Mouse (Mus musculus): ENCODE results near the gene Psmc6. TPM values are rescaled to one million over a fixed set of nuclear protein-coding genes. Genes with fewer than 3 reads are reported as not detected.

The Psmc6 gene
- polyA plus RNA-seq, 1 experiment from 2014 or later: 167 TPM

- Histone ChIP-seq H3K4me1 (peaks cover 11% of the 10 kb centered on the region), H3K36me3 (no peaks in the 10 kb centered on the region), H3K9me3 (no peaks in the 10 kb centered on the region), H3K9ac (peak within 1 kb of the TSS; percentile 92), H3K4me2 (peak within 1 kb of the TSS; percentile 72), H3K4me3 (peak within 1 kb of the TSS; percentile 92), H3K27ac (peak within 1 kb of the TSS; percentile 84), H3K27me3 (no peaks in the 10 kb centered on the region)
- WGBS: 2% methylated on average over 58 of the region's 74 CpGs
- peak; percentile 92 for ATAC-seq (ENCODE audit: insufficient number of reproducible peaks, insufficient read depth, low FRiP score, low TSS enrichment, low read depth)
Measured at GRCm38 (mm10) chr14:45318426-45319236, 11.0 kb upstream of the Psmc6 start, which contains the start of gene Ero1l. TSS of gene Ero1l (minus strand) at chr14:45318771.

- H3K9me3 ChIP-seq: no peaks in the 10 kb centered on the region
- H3K27ac ChIP-seq: no peak overlapping the region
- 72% methylated on average over 3 of the region's 3 CpGs for WGBS
- peak overlapping the region; percentile 92 for H3K4me3 ChIP-seq
- H3K27me3 ChIP-seq: no peaks in the 10 kb centered on the region
- ATAC-seq (ENCODE audit: insufficient number of reproducible peaks, insufficient read depth, low FRiP score, low TSS enrichment, low read depth): no peak
- peaks cover 11% of the 10 kb centered on the region for H3K4me1 ChIP-seq
- H3K9ac ChIP-seq: no peak overlapping the region
- H3K4me2 ChIP-seq: peak overlapping the region; percentile 72
- H3K36me3 ChIP-seq: no peaks in the 10 kb centered on the region
Measured at GRCm38 (mm10) chr14:45319237-45319610, 10.4 kb upstream of the Psmc6 start.

GRCm38 (mm10) chr14:45320111-45320510, 9.5 kb upstream of the Psmc6 start:
- Histone ChIP-seq H3K36me3 (no peaks in the 10 kb centered on the region), H3K9me3 (no peaks in the 10 kb centered on the region), H3K4me1 (peaks cover 11% of the 10 kb centered on the region), H3K9ac (no peak overlapping the region), H3K27me3 (no peaks in the 10 kb centered on the region), H3K27ac (no peak overlapping the region), H3K4me2 (no peak overlapping the region), H3K4me3 (no peak overlapping the region)
- ATAC-seq (ENCODE audit: insufficient number of reproducible peaks, insufficient read depth, low FRiP score, low TSS enrichment, low read depth): no peak
- 80% methylated on average over 4 of the region's 4 CpGs for WGBS

GRCm38 (mm10) chr14:45321067-45321466, 8.5 kb upstream of the Psmc6 start:
- 76% methylated on average over 3 of the region's 3 CpGs for WGBS
- H3K27me3 ChIP-seq: no peaks in the 10 kb centered on the region
- no peak overlapping the region for H3K4me3 ChIP-seq
- H3K9me3 ChIP-seq: no peaks in the 10 kb centered on the region
- no peak for ATAC-seq (ENCODE audit: insufficient number of reproducible peaks, insufficient read depth, low FRiP score, low TSS enrichment, low read depth)
- H3K4me1 ChIP-seq: peaks cover 10% of the 10 kb centered on the region
- no peak overlapping the region for H3K9ac ChIP-seq
- H3K4me2 ChIP-seq: no peak overlapping the region
- no peak overlapping the region for H3K27ac ChIP-seq
- H3K36me3 ChIP-seq: no peaks in the 10 kb centered on the region

- Histone ChIP-seq H3K27me3 (no peaks in the 10 kb centered on the region), H3K4me1 (peaks cover 7% of the 10 kb centered on the region), H3K27ac (no peak overlapping the region), H3K36me3 (no peaks in the 10 kb centered on the region), H3K4me3 (no peak overlapping the region), H3K9me3 (no peaks in the 10 kb centered on the region), H3K9ac (no peak overlapping the region), H3K4me2 (no peak overlapping the region)
- WGBS: 78% methylated on average over 5 of the region's 5 CpGs
- no peak for ATAC-seq (ENCODE audit: insufficient number of reproducible peaks, insufficient read depth, low FRiP score, low TSS enrichment, low read depth)
Measured at GRCm38 (mm10) chr14:45321622-45322021, 8.0 kb upstream of the Psmc6 start.

GRCm38 (mm10) chr14:45322450-45322849, 7.1 kb upstream of the Psmc6 start:
- Histone ChIP-seq H3K9me3 (no peaks in the 10 kb centered on the region), H3K4me3 (no peak overlapping the region), H3K4me1 (peaks cover 1% of the 10 kb centered on the region), H3K36me3 (no peaks in the 10 kb centered on the region), H3K27ac (no peak overlapping the region), H3K9ac (no peak overlapping the region), H3K27me3 (no peaks in the 10 kb centered on the region), H3K4me2 (no peak overlapping the region)
- ATAC-seq (ENCODE audit: insufficient number of reproducible peaks, insufficient read depth, low FRiP score, low TSS enrichment, low read depth): no peak
- WGBS: 86% methylated on average over 2 of the region's 2 CpGs

GRCm38 (mm10) chr14:45323320-45323719, 6.3 kb upstream of the Psmc6 start:
- ATAC-seq (ENCODE audit: insufficient number of reproducible peaks, insufficient read depth, low FRiP score, low TSS enrichment, low read depth): no peak
- no peaks in the 10 kb centered on the region for H3K36me3 ChIP-seq

GRCm38 (mm10) chr14:45325471-45325870, 4.1 kb upstream of the Psmc6 start:
- Histone ChIP-seq H3K27ac (no peak overlapping the region), H3K4me3 (no peak overlapping the region), H3K9ac (no peak overlapping the region), H3K9me3 (no peaks in the 10 kb centered on the region), H3K27me3 (no peaks in the 10 kb centered on the region), H3K4me1 (no peaks in the 10 kb centered on the region), H3K36me3 (no peaks in the 10 kb centered on the region), H3K4me2 (no peak overlapping the region)
- ATAC-seq (ENCODE audit: insufficient number of reproducible peaks, insufficient read depth, low FRiP score, low TSS enrichment, low read depth): no peak

More at GRCm38 (mm10) chr14:45323320-45323719, 6.3 kb upstream of the Psmc6 start:
- Histone ChIP-seq H3K27me3 (no peaks in the 10 kb centered on the region), H3K9ac (no peak overlapping the region), H3K4me2 (no peak overlapping the region), H3K27ac (no peak overlapping the region), H3K9me3 (no peaks in the 10 kb centered on the region), H3K4me3 (no peak overlapping the region), H3K4me1 (no peaks in the 10 kb centered on the region)
- 75% methylated on average over 3 of the region's 3 CpGs for WGBS

- no peak overlapping the region for H3K9ac ChIP-seq
- no peak overlapping the region for H3K27ac ChIP-seq
- H3K27me3 ChIP-seq: no peaks in the 10 kb centered on the region
- 86% methylated on average over 4 of the region's 4 CpGs for WGBS
- H3K36me3 ChIP-seq: peaks cover 19% of the 10 kb centered on the region
- H3K9me3 ChIP-seq: no peaks in the 10 kb centered on the region
- peaks cover 5% of the 10 kb centered on the region; the same call in 1 of the 2 replicates for H3K4me1 ChIP-seq
- no peak overlapping the region for H3K4me3 ChIP-seq
- H3K4me2 ChIP-seq: no peak overlapping the region
- ATAC-seq (ENCODE audit: insufficient number of reproducible peaks, insufficient read depth, low FRiP score, low TSS enrichment, low read depth): no peak
Measured at GRCm38 (mm10) chr14:45328072-45328713, 1.4 kb upstream of the Psmc6 start.

- ATAC-seq (ENCODE audit: insufficient number of reproducible peaks, insufficient read depth, low FRiP score, low TSS enrichment, low read depth): 0 out of 2 replicates have a peak, but pooled peaks have one; percentile 15
- peak overlapping the region; percentile 55; the same call in 1 of the 2 replicates for H3K9ac ChIP-seq
Measured at GRCm38 (mm10) chr14:45329018-45329588, 485 bp upstream of the Psmc6 start.

GRCm38 (mm10) chr14:45350931-45351859, 21.6 kb downstream of the Psmc6 start, which contains the start of gene Styx:
TSS of gene Styx (plus strand) at chr14:45351093.
- under 1% methylated on average over 80 of the region's 93 CpGs for WGBS
- no peaks in the 10 kb centered on the region for H3K27me3 ChIP-seq
- peak within 1 kb of the TSS; percentile 78 for H3K4me3 ChIP-seq
- peak within 1 kb of the TSS; percentile 81 for H3K27ac ChIP-seq
- peak within 1 kb of the TSS; percentile 82 for H3K9ac ChIP-seq
- peak within 1 kb of the TSS; percentile 65 for H3K4me2 ChIP-seq
- no peaks in the 10 kb centered on the region for H3K9me3 ChIP-seq
- H3K4me1 ChIP-seq: peaks cover 17% of the 10 kb centered on the region
- ATAC-seq (ENCODE audit: insufficient number of reproducible peaks, insufficient read depth, low FRiP score, low TSS enrichment, low read depth): peak; percentile 99
- H3K36me3 ChIP-seq: peaks cover 20% of the 10 kb centered on the region

More at GRCm38 (mm10) chr14:45329018-45329588, 485 bp upstream of the Psmc6 start:
- WGBS: 12% methylated on average over 8 of the region's 8 CpGs
- peak overlapping the region; percentile 68 for H3K4me2 ChIP-seq
- H3K27me3 ChIP-seq: no peaks in the 10 kb centered on the region
- peaks cover 5% of the 10 kb centered on the region; the same call in 1 of the 2 replicates for H3K4me1 ChIP-seq
- H3K4me3 ChIP-seq: peak overlapping the region; percentile 93
- peaks cover 26% of the 10 kb centered on the region for H3K36me3 ChIP-seq
- no peaks in the 10 kb centered on the region for H3K9me3 ChIP-seq
- peak overlapping the region; percentile 83 for H3K27ac ChIP-seq

Data from embryonic facial prominence, embryonic 13.5 days (tissue).